Mouse (Mus musculus) cerebellum, adult 11 months (tissue): ENCODE measurements around the gene Fam47e.

ENCODE experiments used
- DNase-seq: peaks from one replicate; pipeline ENCODE4 v3.0.0; 2022

Fam47e gene

DNA sequence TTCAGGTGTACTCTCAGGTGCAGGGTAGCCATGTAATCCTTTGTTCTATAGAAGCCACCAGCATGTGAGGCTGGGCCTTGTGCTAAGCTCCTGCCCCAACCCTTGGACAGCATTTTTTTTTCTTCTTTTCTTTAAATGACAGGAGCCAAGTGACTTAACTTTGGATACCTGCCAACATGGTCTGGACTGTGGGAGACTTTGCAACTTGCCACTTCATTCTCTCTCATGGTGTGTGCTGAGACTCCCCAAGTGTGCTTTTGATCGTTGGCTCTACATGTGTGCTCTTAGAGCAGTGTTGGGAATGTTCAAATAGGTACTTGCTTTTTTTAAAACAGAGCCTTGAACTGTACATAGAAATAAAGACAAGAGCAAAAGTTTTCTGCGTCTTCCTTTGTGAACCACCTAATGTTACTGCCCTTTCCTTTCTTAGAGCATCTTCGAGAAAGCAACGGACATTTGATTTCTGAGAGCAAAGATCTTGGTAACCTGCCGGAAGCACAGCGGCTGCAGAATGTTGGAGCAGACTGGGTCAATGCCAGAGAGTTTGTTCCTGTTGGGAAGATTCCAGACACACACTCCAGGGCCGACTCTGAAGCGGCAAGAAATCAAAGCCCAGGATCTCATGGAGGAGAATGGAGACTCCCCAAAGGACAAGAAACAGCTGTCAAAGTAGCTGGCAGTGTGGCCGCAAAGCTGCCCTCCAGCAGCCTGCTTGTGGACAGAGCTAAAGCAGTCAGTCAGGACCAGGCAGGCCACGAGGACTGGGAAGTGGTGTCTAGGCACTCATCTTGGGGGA is 49.8 kb downstream of the Fam47e start:
- DNase-seq, result no peak

DNA sequence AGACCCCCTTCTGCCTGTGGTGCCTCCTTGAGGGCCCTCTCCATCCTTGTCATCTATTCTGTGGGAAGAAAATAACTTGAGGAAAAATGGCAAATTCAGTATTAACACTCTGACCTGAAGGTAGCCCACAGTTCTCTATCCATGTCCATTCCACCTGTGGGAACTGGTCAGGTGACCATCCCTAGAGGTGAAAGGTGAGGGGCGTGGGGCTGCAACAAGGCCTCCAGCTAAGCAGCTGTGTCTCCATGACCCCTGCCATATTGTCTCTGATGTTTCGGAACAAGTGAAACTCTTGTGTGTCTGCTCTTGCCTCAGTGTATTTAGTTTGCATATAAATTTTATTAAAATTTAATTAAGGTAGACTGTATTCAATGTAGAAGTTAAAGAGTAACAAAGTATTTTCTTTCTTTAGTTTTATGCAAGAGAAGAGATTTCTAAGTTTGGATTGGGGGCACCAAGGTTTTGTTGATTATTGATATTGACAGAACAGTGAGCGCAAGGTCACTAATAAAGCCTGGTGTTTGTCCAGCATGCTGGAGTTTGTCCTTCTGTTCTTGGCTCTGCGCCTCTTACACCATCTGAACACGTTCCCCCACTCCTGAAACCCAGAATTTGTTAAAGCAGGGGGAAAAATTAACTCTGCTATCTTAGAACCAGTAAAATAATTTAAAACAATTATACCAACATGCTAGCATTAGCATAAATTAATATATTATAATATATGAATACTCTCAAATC is 52.8 kb downstream of the Fam47e start:
- DNase-seq, result no peak

DNA sequence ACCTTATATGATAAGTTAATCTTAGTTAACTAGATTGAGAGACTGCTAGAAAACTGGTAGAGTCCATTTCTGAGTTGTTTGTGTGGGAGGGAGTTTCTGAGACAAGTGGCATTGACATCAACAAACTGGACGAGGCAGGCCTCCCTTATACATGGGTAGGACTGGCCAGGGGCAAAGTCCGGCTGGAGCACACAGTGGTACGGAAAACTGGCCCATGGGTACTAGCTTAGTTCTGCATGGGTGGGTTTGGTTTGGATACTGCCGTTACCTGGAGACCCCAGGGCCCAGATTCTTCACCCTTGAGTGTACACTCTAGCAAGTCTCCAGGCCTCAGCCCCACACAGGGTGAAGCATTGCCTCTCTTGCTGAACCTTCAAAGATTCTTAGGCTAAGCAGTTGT is 57.9 kb downstream of the Fam47e start:
- no peak for DNase-seq

DNA sequence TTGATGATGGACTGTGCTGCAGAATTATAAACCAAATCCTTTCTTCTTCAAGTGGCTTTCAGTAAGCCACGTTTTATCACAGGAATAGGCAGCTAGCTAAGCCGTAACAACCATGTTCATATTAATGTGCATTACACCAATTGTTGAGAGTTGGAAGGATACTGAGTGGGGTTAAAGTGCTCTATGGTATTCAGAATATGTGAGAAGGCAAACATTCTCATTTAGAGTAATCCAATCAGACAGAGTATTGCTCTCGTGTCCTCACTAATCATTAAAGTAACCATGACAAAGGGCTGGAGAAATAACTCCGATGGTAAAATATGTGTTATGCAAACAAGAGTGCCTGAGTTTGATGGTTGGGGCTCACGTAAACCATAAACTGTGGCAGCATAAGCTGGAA is 67.0 kb downstream of the Fam47e start:
- no peak for DNase-seq

DNA sequence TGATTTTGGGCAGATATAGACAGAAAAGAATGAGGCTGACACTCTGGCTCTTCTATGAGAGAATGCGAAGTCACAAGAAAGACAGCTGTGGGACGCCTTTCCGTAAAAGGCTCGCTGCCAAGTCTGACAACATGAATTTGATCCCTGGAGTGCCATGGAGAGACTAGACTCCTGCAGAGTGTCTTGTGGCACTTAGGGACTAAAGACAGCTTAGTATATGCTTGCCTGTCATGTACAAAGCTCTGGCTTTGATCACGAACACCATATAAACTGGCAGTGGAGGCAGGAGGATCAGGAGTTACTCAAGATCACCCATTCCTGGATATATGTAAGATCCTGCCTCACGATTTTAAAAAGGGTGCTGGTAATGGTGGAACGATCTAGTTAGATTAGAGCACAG is 73.0 kb downstream of the Fam47e start:
- no peak for DNase-seq

DNA sequence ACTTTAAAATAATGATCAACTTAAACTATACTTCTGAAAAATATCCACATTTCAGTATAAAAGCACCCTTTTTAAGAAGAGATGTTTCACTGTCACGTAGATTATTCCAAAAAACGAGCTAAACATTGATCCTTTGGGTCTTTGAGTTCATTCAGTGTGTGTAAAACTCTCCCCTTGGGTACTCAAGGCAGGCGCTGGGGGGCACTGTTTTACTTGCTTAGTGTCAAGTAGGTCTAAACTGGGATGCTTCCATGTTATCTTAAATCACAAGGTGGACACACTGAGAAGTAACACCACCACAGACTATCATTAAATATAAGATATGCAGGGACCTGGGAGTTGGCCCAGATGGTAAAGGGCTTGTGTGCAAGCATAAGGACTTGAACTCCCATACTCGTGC is 78.7 kb downstream of the Fam47e start:
- DNase-seq, result no peak

DNA sequence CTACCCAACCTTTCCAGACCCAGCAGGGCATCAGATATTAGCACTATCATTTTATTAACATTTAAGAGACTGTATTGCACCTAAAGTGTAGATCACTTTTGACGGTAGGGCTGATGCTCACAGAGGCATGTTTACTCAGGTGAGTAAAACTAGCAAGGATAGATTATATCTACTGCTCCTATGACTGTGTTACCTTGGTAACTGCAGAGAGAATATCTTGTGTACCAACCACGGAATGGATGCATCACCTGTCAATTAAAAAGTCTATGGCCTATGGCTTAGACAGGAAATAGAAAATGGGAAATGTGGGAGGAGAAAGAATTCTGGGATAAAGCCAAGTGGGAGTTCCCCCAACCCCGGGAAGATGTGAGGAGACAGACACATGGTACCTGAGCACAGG is 80.0 kb downstream of the Fam47e start:
- DNase-seq, result no peak

DNA sequence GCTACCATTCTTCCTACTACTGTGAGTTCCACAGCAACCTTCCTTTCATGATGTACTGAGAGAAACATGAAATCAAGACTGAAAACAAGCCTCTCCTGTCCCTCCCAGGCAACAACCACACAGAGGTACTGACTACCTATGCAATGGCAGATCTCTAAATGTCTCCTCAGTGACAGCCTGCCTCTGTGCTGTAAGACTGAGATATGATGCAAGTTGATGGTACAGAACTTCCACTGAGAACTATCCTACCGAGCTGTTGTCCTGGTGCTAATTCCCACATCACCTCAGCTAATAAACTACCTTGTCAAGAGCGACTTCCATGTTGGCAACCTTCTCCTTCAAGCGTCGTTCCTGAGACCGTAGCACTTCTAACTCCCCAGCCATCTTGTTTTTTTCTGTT is 81.0 kb downstream of the Fam47e start:
- no peak for DNase-seq

DNA sequence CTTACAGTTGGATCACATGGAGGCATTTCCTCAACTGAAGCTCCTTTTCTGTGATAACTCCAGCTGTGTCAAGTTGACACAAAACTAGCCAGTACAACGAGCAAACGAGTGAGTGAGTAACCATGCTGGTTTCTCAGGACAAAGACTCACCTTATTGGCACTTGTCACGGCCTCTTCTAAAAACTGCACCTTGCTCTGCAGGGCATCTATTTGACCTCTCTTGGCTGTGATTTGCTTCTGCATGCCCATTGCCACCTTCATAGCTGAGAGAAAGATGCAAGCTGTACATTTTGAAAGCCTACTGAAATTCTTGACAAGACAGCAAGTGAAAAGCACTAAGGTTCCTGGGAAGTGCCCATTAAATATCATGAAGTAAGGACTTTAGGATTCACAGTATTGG is 86.0 kb downstream of the Fam47e start:
- DNase-seq, result no peak
